Mouse (Mus musculus): ENCODE data around the gene Arhgap4. TPM values are rescaled to one million over a fixed set of nuclear protein-coding genes. Genes with fewer than 3 reads are reported as not detected.
A peak's percentile ranks its signal among the peaks of the same experiment; 100 is the strongest.

Gene Arhgap4
- total RNA-seq, 2 experiments from 2014 or later, result 3.7 to 3.8 TPM

DNA sequence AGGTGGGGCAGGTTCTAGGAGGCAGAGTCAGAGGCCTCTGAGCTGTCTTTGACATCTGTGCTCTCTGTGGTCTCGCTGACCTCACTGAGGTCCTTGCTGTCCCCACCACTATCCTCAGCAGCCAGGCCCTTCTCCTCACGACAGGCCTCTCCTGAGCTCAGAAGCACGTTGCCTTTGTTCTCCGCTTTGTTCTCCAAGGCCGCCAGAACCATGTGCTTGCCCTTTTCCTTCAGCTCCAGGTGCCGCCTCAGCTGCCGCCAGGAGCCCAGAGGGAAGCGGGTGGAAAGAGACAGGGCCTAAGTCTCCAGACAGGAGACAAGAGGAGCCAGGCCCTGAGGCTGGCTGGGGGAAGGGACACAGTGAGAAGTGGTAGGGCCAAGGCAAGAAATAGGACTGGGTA is 4.7 kb downstream of the Arhgap4 start:
- DNase-seq (ENCODE audit: low spot score in 2 of 2), result no peak

DNA sequence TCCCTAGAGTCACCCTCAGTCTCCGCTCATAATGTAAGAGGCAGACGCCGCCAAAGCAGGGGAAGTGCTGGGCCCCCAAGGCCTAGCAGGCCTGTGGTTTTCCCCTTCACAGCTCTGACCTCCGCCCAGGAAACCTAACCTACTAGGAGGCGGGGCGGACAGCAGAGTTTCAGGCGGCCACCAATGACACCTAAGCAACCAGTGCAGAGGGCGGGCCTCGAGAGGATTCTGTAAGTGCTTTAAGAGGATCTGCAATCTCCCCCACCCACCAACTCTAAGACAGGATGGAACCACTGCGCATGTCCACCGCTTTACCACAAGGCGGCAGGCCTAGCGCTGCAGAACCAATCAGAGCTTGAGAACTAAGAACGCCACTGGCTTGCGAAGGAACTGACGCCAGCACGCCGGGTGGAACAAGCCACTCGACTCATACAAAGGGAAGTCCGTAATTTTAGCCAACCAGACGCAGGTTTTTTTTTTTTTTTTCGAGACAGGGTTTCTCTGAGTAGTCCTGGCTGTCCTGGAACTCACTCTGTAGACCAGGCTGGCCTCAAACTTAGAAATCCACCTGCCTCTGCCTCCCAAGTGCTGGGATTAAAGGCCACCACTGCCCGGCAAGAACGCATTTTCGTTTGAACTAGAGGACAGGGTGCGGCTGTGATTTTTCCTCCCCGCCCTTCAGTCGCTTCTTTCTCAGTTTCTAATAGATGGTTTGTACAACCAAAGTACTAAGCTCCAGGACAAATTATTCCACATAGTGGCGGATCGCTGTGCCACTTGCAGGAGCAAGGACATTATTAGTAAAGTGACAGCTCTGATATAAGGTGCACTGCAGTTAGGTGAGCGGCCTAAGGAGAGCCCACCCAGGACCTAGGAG is 6.6 kb downstream of the Arhgap4 start:
- peak; percentile 82 to 87 for DNase-seq (ENCODE audit: low spot score in 2 of 2)

GRCm38 (mm10) chrX:73911588-73911987 is 10.1 kb downstream of the Arhgap4 start:
- no peak for DNase-seq (ENCODE audit: low spot score in 2 of 2)

GRCm38 (mm10) chrX:73911156-73911555 is 10.5 kb downstream of the Arhgap4 start:
- no peak for DNase-seq (ENCODE audit: low spot score in 2 of 2)

GRCm38 (mm10) chrX:73910451-73910850 is 11.2 kb downstream of the Arhgap4 start:
- DNase-seq (ENCODE audit: low spot score in 2 of 2), result no peak

- DNase-seq (ENCODE audit: low spot score in 2 of 2), result no peak
Observed at GRCm38 (mm10) chrX:73910049-73910448, 11.6 kb downstream of the Arhgap4 start.

DNA sequence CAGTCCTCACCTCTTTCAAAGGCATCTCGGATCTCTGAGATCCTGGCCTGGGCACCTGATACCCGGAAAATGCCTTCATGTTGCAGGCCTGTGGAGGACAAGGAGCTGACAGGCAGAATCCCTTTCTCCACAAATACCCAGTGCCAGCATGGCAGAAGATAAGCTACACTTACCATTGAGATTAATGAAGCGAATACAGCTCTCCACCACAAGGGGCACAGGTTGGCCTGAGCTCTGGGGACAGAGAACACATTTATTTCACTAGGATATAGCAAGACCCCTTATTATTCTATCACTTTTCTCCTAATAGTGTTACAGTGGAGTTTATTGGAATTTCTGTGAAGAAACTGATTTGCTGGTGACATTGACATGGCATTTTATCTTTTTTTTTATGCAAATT is 23.7 kb downstream of the Arhgap4 start:
- no peak for DNase-seq (ENCODE audit: low spot score in 2 of 2)

DNA sequence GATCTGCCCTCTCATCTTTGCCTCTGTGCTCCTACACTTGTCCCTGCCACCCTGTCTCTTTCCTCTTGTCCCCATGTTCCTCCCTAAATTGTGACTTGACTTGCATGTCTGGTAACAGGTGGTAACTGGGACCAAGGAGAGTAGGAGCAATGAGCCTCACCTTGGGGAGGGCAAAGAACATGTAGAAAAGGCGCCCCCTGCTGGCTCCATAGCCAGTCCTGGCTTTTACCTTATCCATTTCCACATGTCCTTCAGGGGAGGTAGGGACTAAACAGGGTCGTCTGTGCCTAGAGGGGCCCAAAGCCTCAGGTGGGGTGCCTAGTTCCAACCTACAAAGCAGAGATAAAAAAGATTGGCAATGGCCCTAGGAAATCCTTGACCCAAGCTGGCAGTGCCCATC is 26.0 kb downstream of the Arhgap4 start, which contains the start of gene L1cam:
Gene L1cam, minus strand, starts transcription at position 387 of the 400 bp plus-strand sequence.
- DNase-seq (ENCODE audit: low spot score in 2 of 2), result peak; percentile 36 to 65

DNA sequence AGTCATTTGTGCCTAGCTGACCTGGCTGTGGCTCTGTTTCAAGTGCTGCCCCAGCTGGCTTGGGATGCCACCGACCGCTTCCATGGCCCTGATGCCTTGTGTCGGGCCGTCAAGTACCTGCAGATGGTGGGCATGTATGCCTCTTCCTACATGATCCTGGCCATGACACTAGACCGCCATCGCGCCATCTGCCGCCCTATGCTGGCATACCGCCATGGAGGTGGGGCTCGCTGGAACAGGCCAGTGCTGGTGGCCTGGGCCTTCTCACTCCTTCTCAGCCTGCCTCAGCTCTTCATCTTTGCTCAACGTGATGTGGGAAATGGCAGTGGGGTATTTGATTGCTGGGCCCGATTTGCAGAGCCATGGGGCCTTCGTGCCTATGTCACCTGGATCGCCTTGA is 28.8 kb downstream of the Arhgap4 start:
- DNase-seq (ENCODE audit: low spot score in 2 of 2), result no peak

DNA sequence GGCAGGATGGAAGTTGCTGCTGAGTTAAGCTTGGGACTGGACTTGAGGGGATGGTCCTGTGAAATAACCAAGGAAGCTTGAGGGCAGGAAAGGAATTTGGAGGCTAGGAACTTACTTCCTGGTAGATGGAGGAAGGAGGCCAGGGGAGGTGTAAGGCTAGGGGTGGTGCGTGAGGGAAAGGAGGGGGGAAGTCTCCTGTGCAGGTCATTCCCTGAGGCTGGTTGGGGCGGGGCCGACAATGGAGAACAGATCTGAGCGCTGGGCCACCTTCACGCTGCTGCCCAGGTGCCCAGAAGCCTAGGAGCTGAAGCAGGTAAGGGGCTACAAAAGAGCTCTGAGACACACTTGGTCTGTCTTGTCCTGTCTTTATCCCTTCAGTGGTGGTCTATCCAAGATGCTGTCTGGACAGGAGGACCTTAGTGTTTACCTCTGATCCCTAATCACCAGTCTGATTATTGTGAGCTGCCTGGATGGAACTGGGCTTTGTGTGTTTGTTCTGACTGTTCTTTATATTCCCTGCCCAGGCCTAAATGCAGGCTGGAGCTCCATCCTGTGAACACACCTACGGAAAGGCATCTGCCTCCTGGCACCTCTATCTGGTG is 30.0 kb downstream of the Arhgap4 start, which contains the start of gene Avpr2:
Gene Avpr2, plus strand, starts transcription at position 552 of the 602 bp plus-strand sequence.
- no peak for DNase-seq (ENCODE audit: low spot score in 2 of 2)

- no peak for DNase-seq (ENCODE audit: low spot score in 2 of 2)
Observed at GRCm38 (mm10) chrX:73881463-73881862, 40.2 kb downstream of the Arhgap4 start.

DNA sequence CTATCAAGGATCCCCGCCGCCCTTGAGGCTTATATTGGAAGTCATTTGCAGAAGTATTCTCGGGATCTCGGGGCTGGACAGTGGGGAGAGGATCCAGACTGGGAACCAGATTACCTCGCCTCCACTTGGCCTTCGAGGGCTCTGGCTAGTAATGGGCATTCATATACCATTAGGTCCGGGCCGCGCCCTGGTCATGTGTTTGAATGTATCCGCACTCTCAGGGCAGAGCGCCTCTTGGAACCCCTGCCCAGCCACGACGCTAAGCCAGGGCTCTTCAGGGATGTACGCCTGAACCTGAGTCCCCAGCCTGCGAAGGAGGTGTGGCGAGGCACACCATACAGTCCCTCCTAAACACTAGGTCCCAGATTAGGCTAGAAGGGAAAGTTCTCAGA is 40.6 kb downstream of the Arhgap4 start:
- DNase-seq (ENCODE audit: low spot score in 2 of 2), result no peak

DNA sequence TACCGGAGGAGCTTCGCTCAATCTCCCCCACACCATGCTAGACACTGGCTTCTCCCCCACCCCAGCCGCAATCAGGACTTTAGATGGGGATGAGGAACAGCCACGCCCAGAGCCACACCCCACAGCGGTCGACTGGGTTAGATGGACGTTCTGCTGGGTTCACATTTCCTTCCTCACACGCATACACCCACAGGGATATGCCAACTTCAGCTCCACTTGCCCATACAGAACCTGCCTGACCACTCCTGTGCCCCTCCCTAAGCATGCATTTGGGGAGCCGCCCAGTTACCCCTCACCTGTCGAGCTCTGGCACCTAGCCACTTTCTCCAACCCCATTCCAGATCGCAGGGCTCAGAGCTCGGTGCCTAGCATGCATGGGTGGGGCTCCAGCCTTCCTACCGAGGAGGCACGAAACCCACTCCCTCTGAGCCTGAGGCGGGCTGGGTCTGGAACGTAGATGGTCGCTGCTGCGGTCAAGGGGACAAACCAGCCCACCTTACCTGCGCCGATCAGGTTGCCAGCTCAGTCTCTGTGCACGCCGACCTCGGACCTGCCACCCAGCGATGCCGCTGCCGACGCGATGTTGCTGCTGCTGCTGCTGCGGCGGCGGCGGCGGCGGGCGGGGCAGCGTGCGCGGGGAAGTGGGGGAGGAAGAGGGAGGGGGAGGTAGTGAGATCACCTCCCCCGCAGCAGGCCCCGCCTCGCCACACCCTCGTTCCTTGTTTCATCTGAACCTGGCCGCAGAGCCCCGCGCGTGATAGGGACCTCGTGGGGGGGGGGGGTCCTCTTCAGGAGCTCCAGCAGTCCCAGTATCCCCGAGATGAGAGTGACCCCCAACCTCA is 41.3 kb downstream of the Arhgap4 start:
- DNase-seq (ENCODE audit: low spot score in 2 of 2), result peak in 1 of 2 experiments; percentile 23

GRCm38 (mm10) chrX:73877014-73877413 is 44.7 kb downstream of the Arhgap4 start:
- no peak for DNase-seq (ENCODE audit: low spot score in 2 of 2)

DNA sequence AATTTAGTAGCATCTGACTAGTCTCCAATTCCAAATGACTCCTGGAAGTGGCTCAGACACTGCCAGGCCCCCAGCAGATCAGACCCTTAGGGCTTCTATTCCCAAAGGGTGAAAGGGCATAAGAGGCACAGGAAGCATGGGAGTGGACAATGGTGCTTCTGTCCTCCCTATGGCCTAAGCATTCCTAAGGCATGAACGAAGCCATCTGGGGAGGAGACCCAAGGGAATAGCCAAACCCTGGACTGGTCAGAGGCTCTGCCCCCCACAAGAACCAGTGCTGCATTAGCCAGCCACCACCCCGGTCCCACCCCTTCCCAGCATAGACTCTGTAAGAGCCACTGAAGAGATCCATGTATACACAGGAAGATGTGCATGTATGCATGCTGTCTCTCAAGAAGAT is 45.8 kb downstream of the Arhgap4 start:
- DNase-seq (ENCODE audit: low spot score in 2 of 2), result no peak

DNA sequence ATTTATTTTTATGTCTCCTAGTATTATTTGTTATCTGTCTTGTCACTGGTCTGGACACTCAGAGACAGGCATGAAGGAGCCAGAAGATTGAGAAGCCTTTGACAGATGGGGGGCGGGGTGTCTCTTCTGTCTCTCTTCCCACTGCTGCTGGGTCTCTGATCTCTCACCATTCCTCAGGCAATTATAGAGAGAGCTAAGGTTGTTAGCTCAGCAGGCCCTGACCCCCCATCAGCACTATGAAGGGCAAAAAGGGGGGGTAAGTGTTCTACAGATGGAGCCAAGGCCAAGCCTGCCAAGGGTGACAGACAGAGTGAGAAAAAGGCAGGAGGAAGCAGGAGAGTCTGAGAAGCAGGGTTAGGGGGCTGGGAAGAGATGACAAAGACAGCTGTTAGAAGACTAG is 49.7 kb downstream of the Arhgap4 start:
- DNase-seq (ENCODE audit: low spot score in 2 of 2), result no peak

GRCm38 (mm10) chrX:73871474-73871873 is 50.2 kb downstream of the Arhgap4 start:
- no peak for DNase-seq (ENCODE audit: low spot score in 2 of 2)

DNA sequence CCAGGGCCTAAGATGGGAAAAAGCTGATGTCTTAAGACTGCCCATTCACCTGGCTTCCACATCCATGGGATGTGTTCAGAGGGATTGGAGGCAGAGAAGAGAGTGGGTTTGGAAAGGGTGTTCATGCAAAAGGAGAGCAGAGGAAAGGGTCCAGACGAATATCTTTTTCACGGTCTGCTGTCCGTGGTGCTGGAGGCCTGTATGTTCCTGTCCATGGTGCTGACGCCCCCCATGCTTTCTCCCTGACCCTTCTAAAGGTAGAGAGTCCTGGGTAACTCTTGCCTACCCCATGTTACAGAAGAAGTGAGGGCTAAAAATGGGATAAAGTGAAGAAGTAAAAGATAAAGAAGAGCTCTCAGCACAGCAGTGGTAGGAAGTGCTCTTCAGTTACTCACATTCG is 52.3 kb downstream of the Arhgap4 start:
- no peak for DNase-seq (ENCODE audit: low spot score in 2 of 2)

- DNase-seq (ENCODE audit: low spot score in 2 of 2), result no peak
Observed at GRCm38 (mm10) chrX:73867852-73868251, 53.8 kb downstream of the Arhgap4 start.

GRCm38 (mm10) chrX:73867256-73867655 is 54.4 kb downstream of the Arhgap4 start:
- DNase-seq (ENCODE audit: low spot score in 2 of 2), result no peak

- no peak for DNase-seq (ENCODE audit: low spot score in 2 of 2)
Observed at GRCm38 (mm10) chrX:73864692-73865091, 57.0 kb downstream of the Arhgap4 start.

DNA sequence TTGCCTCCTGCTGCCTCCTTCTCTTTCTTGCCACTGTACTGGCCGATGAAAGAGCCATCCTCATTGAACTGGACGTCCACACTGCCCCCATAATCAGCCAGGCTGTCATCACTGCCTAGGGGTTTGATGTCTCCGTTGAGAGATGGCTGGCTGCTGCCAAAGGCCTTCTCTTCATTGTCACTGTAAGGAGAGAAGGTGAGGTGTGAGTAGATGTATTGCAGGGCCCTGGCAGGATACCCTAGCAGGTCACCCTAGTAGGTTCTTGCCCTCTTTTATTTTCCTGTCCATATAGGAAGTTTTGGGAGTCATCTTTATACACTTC is 66.6 kb downstream of the Arhgap4 start:
- no peak for DNase-seq (ENCODE audit: low spot score in 2 of 2)

Data from left cerebral cortex, adult 18-20 months (tissue).